Comparison of ENCODE assay signal across 24 mouse cellular contexts in genomic region chr16:24930070-24930469, GRCm38 (mm10).
DNase-seq lines count a peak whose midpoint lies in the region; ATAC-seq and TF ChIP-seq lines count a peak whose summit lies in the region.
"Had no signal": no experiment of that assay in that cellular context is flagged by ENCODE, and none has a peak within 500 bp of the region (broad histone marks: within the 10 kb centered on the region; RNA-seq: fewer than 3 reads in every experiment).

No protein-coding gene starts in this region.

- no peak overlapping the region for H3K4me2 ChIP-seq in neural tube, embryonic 14.5 days (ENCODE audit: low read depth, low read length)
- H3K4me2 ChIP-seq in myocyte (ENCODE audit: low read depth) = peak overlapping the region; percentile 10
- no peak overlapping the region for H3K4me2 ChIP-seq in liver, embryonic 12.5 days
- H3K4me2 ChIP-seq: embryonic facial prominence, embryonic 13.5 days; embryonic facial prominence, embryonic 15.5 days; forebrain, embryonic 12.5 days; forebrain, embryonic 15.5 days had no signal

- peaks cover 15% of the 10 kb centered on the region; the same call in 1 of the 2 replicates for H3K4me1 ChIP-seq in cerebellum, adult 2 months (ENCODE audit: control insufficient read depth, insufficient read depth, low read length)
- no peaks in the 10 kb centered on the region for H3K4me1 ChIP-seq in neural tube, embryonic 14.5 days (ENCODE audit: control insufficient read depth, insufficient read depth, low read length)
- H3K4me1 ChIP-seq in liver, embryonic 12.5 days = no peaks in the 10 kb centered on the region

- DNase-seq in cerebellum, adult 2 months = peak in 1 of 2 experiments; percentile 38
- DNase-seq in cerebellum, adult 9-10 months = peak; percentile 62
- DNase-seq in cerebellum, adult 18-20 months = no peak
- no peak for DNase-seq in neural tube, embryonic 10.5 days (ENCODE audit: extremely low spot score, low spot score)
- DNase-seq: adrenal gland, adult 8-10 months; adrenal gland, postnatal 14 days; B cell, adult 2 months; embryo, embryonic 11 days; forebrain, postnatal 0 days had no signal

- no peak overlapping the region for H3ac ChIP-seq in myocyte (ENCODE audit: control insufficient read depth, insufficient read length)

- H3K79me2 ChIP-seq in myocyte (ENCODE audit: control insufficient read depth, insufficient read depth) = no peaks in the 10 kb centered on the region

- no peaks in the 10 kb centered on the region for H3K9me3 ChIP-seq in neural tube, embryonic 14.5 days (ENCODE audit: control insufficient read depth, low read length)
- no peaks in the 10 kb centered on the region for H3K9me3 ChIP-seq in liver, embryonic 12.5 days (replicated peaks)
- H3K9me3 ChIP-seq: embryonic facial prominence, embryonic 13.5 days; embryonic facial prominence, embryonic 15.5 days; forebrain, embryonic 10.5 days; forebrain, embryonic 12.5 days; forebrain, embryonic 15.5 days had no signal

- H3K36me3 ChIP-seq in neural tube, embryonic 14.5 days (ENCODE audit: control insufficient read depth, insufficient read depth, low read length) = no peaks in the 10 kb centered on the region
- peaks cover 4% of the 10 kb centered on the region for H3K36me3 ChIP-seq in myocyte (ENCODE audit: control insufficient read depth, insufficient read depth)
- no peaks in the 10 kb centered on the region for H3K36me3 ChIP-seq in liver, embryonic 12.5 days
- H3K36me3 ChIP-seq: embryonic facial prominence, embryonic 13.5 days; embryonic facial prominence, embryonic 15.5 days; forebrain, embryonic 10.5 days; forebrain, embryonic 12.5 days; forebrain, embryonic 15.5 days; G1E had no signal

- no peak overlapping the region for H3K9ac ChIP-seq in neural tube, embryonic 14.5 days (replicated peaks; ENCODE audit: low read depth, low read length)
- no peak overlapping the region for H3K9ac ChIP-seq in liver, embryonic 12.5 days
- H3K9ac ChIP-seq: embryonic facial prominence, embryonic 13.5 days; embryonic facial prominence, embryonic 15.5 days; forebrain, embryonic 12.5 days; forebrain, embryonic 15.5 days; forebrain, postnatal 0 days had no signal

- no peak for TF ChIP-seq POLR2A in cerebellum, adult 2 months (IDR thresholded peaks at IDR 0.05; ENCODE audit: borderline replicate concordance, insufficient read depth, low read length)
- TF ChIP-seq POLR2A in myocyte (IDR thresholded peaks at IDR 0.05; ENCODE audit: insufficient read length, low read depth) = no peak

- H3K27me3 ChIP-seq in cerebellum, adult 2 months (ENCODE audit: control insufficient read depth, insufficient read depth, low read length) = no peaks in the 10 kb centered on the region
- H3K27me3 ChIP-seq in neural tube, embryonic 14.5 days (ENCODE audit: control insufficient read depth, insufficient read depth, low read length) = no peaks in the 10 kb centered on the region
- H3K27me3 ChIP-seq in myocyte (ENCODE audit: control insufficient read depth, insufficient read depth, insufficient read length) = no peaks in the 10 kb centered on the region
- no peaks in the 10 kb centered on the region for H3K27me3 ChIP-seq in liver, embryonic 12.5 days (replicated peaks)
- H3K27me3 ChIP-seq: CH12.LX; embryonic facial prominence, embryonic 13.5 days; embryonic facial prominence, embryonic 15.5 days; forebrain, embryonic 12.5 days; forebrain, embryonic 15.5 days; Patski had no signal

- H3K27ac ChIP-seq in cerebellum, adult 2 months (ENCODE audit: insufficient read depth, low read length) = peak overlapping the region; percentile 25; the same call in 1 of the 2 replicates
- H3K27ac ChIP-seq in neural tube, embryonic 14.5 days (ENCODE audit: low read depth, low read length) = no peak overlapping the region
- no peak overlapping the region for H3K27ac ChIP-seq in liver, embryonic 12.5 days
- H3K27ac ChIP-seq: embryonic facial prominence, embryonic 13.5 days; embryonic facial prominence, embryonic 15.5 days; forebrain, embryonic 10.5 days; forebrain, embryonic 12.5 days; forebrain, embryonic 15.5 days had no signal

- TF ChIP-seq CTCF in cerebellum, adult 2 months (IDR thresholded peaks at IDR 0.05; ENCODE audit: borderline replicate concordance, insufficient read depth, low read depth, low read length) = no peak

- no peak overlapping the region for H3K4me3 ChIP-seq in cerebellum, adult 2 months (replicated peaks; ENCODE audit: insufficient read depth, low read depth, low read length)
- no peak overlapping the region for H3K4me3 ChIP-seq in neural tube, embryonic 14.5 days (ENCODE audit: low read depth, low read length)
- H3K4me3 ChIP-seq in myocyte = no peak overlapping the region
- H3K4me3 ChIP-seq in liver, embryonic 12.5 days = no peak overlapping the region
- H3K4me3 ChIP-seq: embryonic facial prominence, embryonic 13.5 days; embryonic facial prominence, embryonic 15.5 days; erythroblast, embryonic 14.5 days; forebrain, embryonic 10.5 days; forebrain, embryonic 12.5 days; forebrain, embryonic 15.5 days had no signal

- ATAC-seq in cerebellum, adult (ENCODE audit: insufficient number of reproducible peaks, low FRiP score, low TSS enrichment) = no peak
- ATAC-seq in neural tube, embryonic 14.5 days (ENCODE audit: low read depth) = peak; percentile 51
- no peak for ATAC-seq in liver, embryonic 12.5 days
- ATAC-seq: activated CD4-positive, CD25-positive, alpha-beta regulatory T cell, adult 4 months; CD4-positive, CD25-positive, alpha-beta regulatory T cell, adult 4 months; forebrain, postnatal 0 days; Patski had no signal

TF ChIP-seq in myocyte, 11 proteins besides CTCF, POLR2A, EP300 and RAD21:
- TF ChIP-seq POLR2AphosphoS2 (IDR thresholded peaks at IDR 0.05; ENCODE audit: insufficient read length, low read depth) (no peak), MYOG (IDR thresholded peaks at IDR 0.05; ENCODE audit: control insufficient read depth in 1 of 3, insufficient read depth in 1 of 3, insufficient read length in 2 of 3, low read depth in 2 of 3) (no peak), TCF12 (IDR thresholded peaks at IDR 0.05; ENCODE audit: insufficient read depth, poor library complexity, severe bottlenecking) (no peak), REST (IDR thresholded peaks at IDR 0.05; ENCODE audit: insufficient read depth, insufficient read length) (no peak), MYOD1 (IDR thresholded peaks at IDR 0.05; ENCODE audit: control insufficient read depth in 1 of 3, insufficient read length in 2 of 3, low read depth in 2 of 3) (no peak), CEBPB (IDR thresholded peaks at IDR 0.05; ENCODE audit: insufficient read depth, poor library complexity, severe bottlenecking) (no peak), E2F4 (IDR thresholded peaks at IDR 0.05; ENCODE audit: insufficient read depth) (no peak), USF1 (IDR thresholded peaks at IDR 0.05; ENCODE audit: low read depth) (no peak), TCF3 (IDR thresholded peaks at IDR 0.05; ENCODE audit: insufficient read length, low read depth) (no peak), SRF (IDR thresholded peaks at IDR 0.05; ENCODE audit: control insufficient read depth, insufficient read length, low read depth) (no peak), MAX (IDR thresholded peaks at IDR 0.05; ENCODE audit: low read depth) (no peak)
